Mouse (Mus musculus) thymus, postnatal 36 days (tissue): ENCODE results near the gene Bgn.

Experiments used
- DNase-seq, 2 experiments: peaks; one replicate each; pipeline ENCODE4 v3.0.0; 2022; ENCODE audit warnings: mixed read lengths in 2 of 2

The Bgn gene

GRCm38 (mm10) chrX:73483484-73483810 lies at the start of gene Bgn:
Bgn (plus strand) TSS chrX:73483602.
- no peak for DNase-seq

- DNase-seq, result no peak
Observed at GRCm38 (mm10) chrX:73435252-73435651, 48.1 kb upstream of the Bgn start, which contains the start of gene Trex2. Trex2 (minus strand) TSS chrX:73435344.

GRCm38 (mm10) chrX:73441428-73441827 lies 42.0 kb upstream of the Bgn start:
- no peak for DNase-seq

GRCm38 (mm10) chrX:73451949-73452348 lies 31.5 kb upstream of the Bgn start:
- peak; percentile 61 to 64 for DNase-seq

- peak; percentile 85 to 95 for DNase-seq
Observed at GRCm38 (mm10) chrX:73458877-73459392, 24.5 kb upstream of the Bgn start, which contains the start of gene Haus7. Haus7 (minus strand) TSS chrX:73459044.

GRCm38 (mm10) chrX:73460792-73461191 lies 22.6 kb upstream of the Bgn start:
- no peak for DNase-seq

GRCm38 (mm10) chrX:73465483-73466186 lies 17.8 kb upstream of the Bgn start:
- no peak for DNase-seq

- no peak for DNase-seq
Observed at GRCm38 (mm10) chrX:73467446-73468241, 15.8 kb upstream of the Bgn start.

GRCm38 (mm10) chrX:73468330-73468729 lies 15.1 kb upstream of the Bgn start:
- no peak for DNase-seq

- no peak for DNase-seq
Observed at GRCm38 (mm10) chrX:73468752-73469151, 14.7 kb upstream of the Bgn start.

GRCm38 (mm10) chrX:73471764-73472163 lies 11.6 kb upstream of the Bgn start:
- no peak for DNase-seq

- DNase-seq, result no peak
Observed at GRCm38 (mm10) chrX:73474340-73475165, 8.8 kb upstream of the Bgn start.

- no peak for DNase-seq
Observed at GRCm38 (mm10) chrX:73475658-73476256, 7.6 kb upstream of the Bgn start.

- no peak for DNase-seq
Observed at GRCm38 (mm10) chrX:73476621-73477020, 6.8 kb upstream of the Bgn start.

- DNase-seq, result no peak
Observed at GRCm38 (mm10) chrX:73477500-73477899, 5.9 kb upstream of the Bgn start.

- DNase-seq, result no peak
Observed at GRCm38 (mm10) chrX:73479656-73480055, 3.7 kb upstream of the Bgn start.

GRCm38 (mm10) chrX:73480334-73480733 lies 3.1 kb upstream of the Bgn start:
- DNase-seq, result no peak

GRCm38 (mm10) chrX:73482643-73483483 lies 539 bp upstream of the Bgn start:
- DNase-seq, result no peak

GRCm38 (mm10) chrX:73484076-73484475 lies 674 bp downstream of the Bgn start:
- DNase-seq, result no peak

GRCm38 (mm10) chrX:73484870-73485269 lies 1.5 kb downstream of the Bgn start:
- no peak for DNase-seq

- no peak for DNase-seq
Observed at GRCm38 (mm10) chrX:73486920-73487319, 3.5 kb downstream of the Bgn start.

GRCm38 (mm10) chrX:73490186-73490585 lies 6.8 kb downstream of the Bgn start:
- DNase-seq, result no peak
